Mouse (Mus musculus) neural tube, embryonic 15.5 days (tissue): ENCODE data around the gene 1110051M20Rik. TPM values are rescaled to one million over a fixed set of nuclear protein-coding genes. Genes with fewer than 3 reads are reported as not detected.

ENCODE experiments used
- ATAC-seq: fragments of 200-750 bp; cut with Nextera tagmentation; 2 replicates; pipeline ENCODE4 v1.8.0; 2017; ENCODE audit warnings: mild to moderate bottlenecking, moderate TSS enrichment, moderate library complexity; ENCODE audit not compliant: low FRiP score
- H3K27ac ChIP-seq: fragments of 300-500 bp; sonication (generic); replicated peaks from 2 replicates; pipeline ENCODE4 v1.5.1; 2015; ENCODE audit warnings: mild to moderate bottlenecking, inconsistent platforms
- H3K27me3 ChIP-seq: fragments of 300-500 bp; sonication (generic); replicated peaks from 2 replicates; pipeline ENCODE4 v1.6.1; 2015; ENCODE audit warnings: inconsistent platforms
- H3K36me3 ChIP-seq: fragments of 300-500 bp; sonication (generic); 2 replicates; pipeline ENCODE4 v1.6.1; 2015; ENCODE audit warnings: inconsistent platforms
- H3K4me1 ChIP-seq: fragments of 300-500 bp; sonication (generic); 2 replicates; pipeline ENCODE4 v1.6.1; 2015; ENCODE audit warnings: inconsistent platforms
- H3K4me2 ChIP-seq: fragments of 300-500 bp; sonication (generic); 2 replicates; pipeline ENCODE4 v1.6.1; 2015; ENCODE audit warnings: inconsistent platforms, mild to moderate bottlenecking, moderate library complexity
- H3K4me3 ChIP-seq: fragments of 300-500 bp; sonication (generic); replicated peaks from 2 replicates; pipeline ENCODE4 v1.5.1; 2015; ENCODE audit warnings: mild to moderate bottlenecking, inconsistent platforms
- H3K9ac ChIP-seq: fragments of 300-500 bp; sonication (generic); replicated peaks from 2 replicates; pipeline ENCODE4 v1.6.1; 2015; ENCODE audit warnings: mild to moderate bottlenecking, inconsistent platforms
- H3K9me3 ChIP-seq: fragments of 300-500 bp; sonication (generic); replicated peaks from 2 replicates; pipeline ENCODE4 v1.6.1; 2016; ENCODE audit warnings: inconsistent platforms
- WGBS: fragments of 180-500 bp; shearing (Covaris S2); methylation state at CpG from one replicate; pipeline ENCODE4 v1.1.7; 2015; ENCODE audit warnings: mixed read lengths; 5-methylcytosine and 5-hydroxymethylcytosine counted together
- polyA plus RNA-seq: library from polyadenylated mRNA; unstranded; fragments of >200 nt; fragmentation: Nextera tagmentation; extraction: Ambion mirVana; gene quantifications from 2 replicates; pipeline ENCODE4 v1.2.1, GENCODE M21; 2015

1110051M20Rik gene
- polyA plus RNA-seq, 1 experiment from 2014 or later: 141 TPM

- Histone ChIP-seq H3K27ac (peak overlapping the region; percentile 35; the same call in 1 of the 2 replicates), H3K4me3 (no peak overlapping the region), H3K36me3 (no peaks in the 10 kb centered on the region), H3K4me1 (peaks cover 37% of the 10 kb centered on the region), H3K27me3 (no peaks in the 10 kb centered on the region), H3K4me2 (no peak overlapping the region), H3K9ac (no peak overlapping the region), H3K9me3 (no peaks in the 10 kb centered on the region)
- no peak for ATAC-seq
- 33% methylated on average over 8 of the region's 8 CpGs for WGBS
Observed at GRCm38 (mm10) chr2:91329996-91330738, 114.3 kb downstream of the 1110051M20Rik start.

- H3K4me3 ChIP-seq: no peak overlapping the region
- H3K9ac ChIP-seq: no peak overlapping the region
- no peaks in the 10 kb centered on the region for H3K36me3 ChIP-seq
- H3K27ac ChIP-seq: peak overlapping the region; percentile 79
- 95% methylated on average over 3 of the region's 3 CpGs for WGBS
- no peak overlapping the region for H3K4me2 ChIP-seq
- H3K9me3 ChIP-seq: no peaks in the 10 kb centered on the region
- peaks cover 48% of the 10 kb centered on the region for H3K4me1 ChIP-seq
- no peaks in the 10 kb centered on the region for H3K27me3 ChIP-seq
- no peak for ATAC-seq
Observed at GRCm38 (mm10) chr2:91328729-91329125, 115.8 kb downstream of the 1110051M20Rik start.

- Histone ChIP-seq H3K27me3 (no peaks in the 10 kb centered on the region), H3K4me3 (no peak overlapping the region), H3K27ac (peak overlapping the region; percentile 79), H3K9me3 (no peaks in the 10 kb centered on the region), H3K36me3 (no peaks in the 10 kb centered on the region), H3K4me2 (0 out of 2 replicates have a peak overlapping the region, but pooled peaks have one; percentile 5), H3K4me1 (peaks cover 48% of the 10 kb centered on the region), H3K9ac (no peak overlapping the region)
- ATAC-seq: peak; percentile 78
- 27% methylated on average over 12 of the region's 12 CpGs for WGBS
Observed at GRCm38 (mm10) chr2:91327968-91328728, 116.4 kb downstream of the 1110051M20Rik start.

DNA sequence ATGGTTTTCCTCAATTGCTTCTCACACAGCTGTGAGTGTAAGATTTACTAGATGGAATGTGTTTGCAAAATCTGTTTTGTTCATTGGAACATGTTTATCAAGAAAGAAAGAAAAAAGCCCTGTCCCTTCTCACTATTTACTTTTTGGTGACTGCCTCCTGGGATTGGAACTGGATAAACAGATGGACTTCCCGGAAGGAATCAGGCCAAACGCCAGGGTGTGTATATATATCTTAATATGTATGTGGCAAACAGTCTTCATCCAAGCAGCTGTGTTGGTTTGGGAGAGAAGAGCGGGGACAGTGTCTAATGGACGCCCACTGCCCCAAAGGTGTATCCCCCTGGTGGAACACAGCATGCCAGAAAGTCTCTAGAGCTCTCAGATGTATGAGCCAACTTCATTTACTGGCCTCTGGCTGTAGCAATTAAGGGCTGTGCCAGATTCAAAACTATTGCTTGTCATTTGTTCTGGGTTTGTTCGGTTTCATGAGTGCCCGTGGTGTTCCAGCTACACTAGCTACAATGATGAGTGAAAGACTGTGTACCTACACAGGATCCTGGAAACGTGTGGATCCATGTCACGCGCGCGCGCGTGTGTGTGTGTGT is 117.7 kb downstream of the 1110051M20Rik start:
- peak overlapping the region; percentile 43; the same call in 1 of the 2 replicates for H3K27ac ChIP-seq
- no peak overlapping the region for H3K9ac ChIP-seq
- peaks cover 48% of the 10 kb centered on the region for H3K4me1 ChIP-seq
- no peaks in the 10 kb centered on the region for H3K9me3 ChIP-seq
- ATAC-seq: no peak
- H3K36me3 ChIP-seq: no peaks in the 10 kb centered on the region
- no peak overlapping the region for H3K4me2 ChIP-seq
- H3K27me3 ChIP-seq: no peaks in the 10 kb centered on the region
- WGBS: 81% methylated on average over 13 of the region's 13 CpGs
- no peak overlapping the region for H3K4me3 ChIP-seq

- ATAC-seq: peak; percentile 33; the same call in 1 of the 2 replicates
- Histone ChIP-seq H3K4me1 (peaks cover 39% of the 10 kb centered on the region), H3K9ac (no peak overlapping the region), H3K27me3 (no peaks in the 10 kb centered on the region), H3K9me3 (no peaks in the 10 kb centered on the region), H3K27ac (peak overlapping the region; percentile 74), H3K4me3 (no peak overlapping the region), H3K4me2 (peak overlapping the region; percentile 11; the same call in 1 of the 2 replicates), H3K36me3 (no peaks in the 10 kb centered on the region)
- WGBS: 34% methylated on average over 15 of the region's 15 CpGs
Observed at GRCm38 (mm10) chr2:91324761-91325421, 119.6 kb downstream of the 1110051M20Rik start.

- no peak overlapping the region for H3K9ac ChIP-seq
- H3K36me3 ChIP-seq: no peaks in the 10 kb centered on the region
- H3K27ac ChIP-seq: peak overlapping the region; percentile 74
- H3K4me3 ChIP-seq: no peak overlapping the region
- ATAC-seq: no peak
- no peaks in the 10 kb centered on the region for H3K9me3 ChIP-seq
- peaks cover 34% of the 10 kb centered on the region for H3K4me1 ChIP-seq
- WGBS: 33% methylated on average over 1 of the region's 1 CpGs
- no peak overlapping the region for H3K4me2 ChIP-seq
- no peaks in the 10 kb centered on the region for H3K27me3 ChIP-seq
Observed at GRCm38 (mm10) chr2:91324346-91324745, 120.2 kb downstream of the 1110051M20Rik start.

- H3K4me1 ChIP-seq: peaks cover 20% of the 10 kb centered on the region
- H3K27me3 ChIP-seq: no peaks in the 10 kb centered on the region
- H3K4me2 ChIP-seq: no peak overlapping the region
- 62% methylated on average over 4 of the region's 4 CpGs for WGBS
- no peaks in the 10 kb centered on the region for H3K9me3 ChIP-seq
- no peaks in the 10 kb centered on the region for H3K36me3 ChIP-seq
- ATAC-seq: no peak
- no peak overlapping the region for H3K27ac ChIP-seq
- no peak overlapping the region for H3K9ac ChIP-seq
- no peak overlapping the region for H3K4me3 ChIP-seq
Observed at GRCm38 (mm10) chr2:91322490-91322889, 122.0 kb downstream of the 1110051M20Rik start.

- WGBS: 57% methylated on average over 2 of the region's 2 CpGs
- no peak overlapping the region for H3K9ac ChIP-seq
Observed at GRCm38 (mm10) chr2:91321923-91322322, 122.6 kb downstream of the 1110051M20Rik start.

DNA sequence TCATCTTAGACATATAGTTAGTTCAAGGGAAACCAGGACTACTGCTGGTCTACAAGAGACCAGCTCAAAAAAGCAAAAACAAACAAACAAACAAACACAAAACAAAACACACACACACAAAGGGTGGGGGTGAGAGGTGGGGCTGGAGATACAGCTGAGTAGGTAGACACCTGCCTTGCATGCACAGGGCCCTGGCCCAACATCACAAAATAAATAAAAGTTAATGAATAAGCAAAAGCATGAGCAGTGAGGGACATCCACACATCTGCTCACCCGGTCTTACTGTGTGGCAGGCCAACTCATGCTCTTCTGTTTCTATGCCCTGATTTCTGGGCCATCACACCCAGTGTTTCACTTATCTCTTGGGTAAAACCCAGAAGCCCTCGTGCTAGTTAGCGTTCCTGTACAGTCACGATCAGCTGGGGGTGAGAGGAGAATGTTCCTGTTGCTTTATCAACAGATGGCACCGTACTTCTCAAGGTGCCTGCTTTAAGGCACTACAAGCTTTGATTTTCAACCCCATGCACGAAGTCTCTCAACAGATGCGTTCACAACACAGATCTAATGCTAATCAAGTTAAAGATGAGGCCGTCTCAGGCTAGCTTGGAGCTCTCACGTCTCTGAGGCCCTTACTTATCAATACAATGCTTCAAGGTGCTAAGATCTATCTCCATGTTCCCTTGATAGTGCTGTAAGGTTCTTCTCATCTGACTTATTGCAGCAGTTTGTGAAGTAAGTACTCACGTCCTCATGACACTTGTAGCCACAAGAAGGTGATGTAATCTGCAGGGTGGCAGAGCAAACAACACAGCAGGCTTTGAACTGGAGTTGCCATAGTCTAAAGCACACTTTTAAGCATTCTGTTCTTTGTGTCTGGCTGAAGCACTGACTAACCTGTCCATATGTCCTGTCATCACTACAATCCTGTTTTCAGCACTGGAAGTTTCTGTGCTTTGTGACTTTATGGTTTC is 123.7 kb downstream of the 1110051M20Rik start:
- WGBS: 88% methylated on average over 10 of the region's 10 CpGs
- ATAC-seq: no peak

More at GRCm38 (mm10) chr2:91321923-91322322, 122.6 kb downstream of the 1110051M20Rik start:
- H3K36me3 ChIP-seq: no peaks in the 10 kb centered on the region
- H3K4me1 ChIP-seq: peaks cover 15% of the 10 kb centered on the region
- no peak overlapping the region for H3K4me2 ChIP-seq
- H3K4me3 ChIP-seq: no peak overlapping the region
- no peaks in the 10 kb centered on the region for H3K9me3 ChIP-seq
- no peak overlapping the region for H3K27ac ChIP-seq
- ATAC-seq: no peak
- H3K27me3 ChIP-seq: no peaks in the 10 kb centered on the region

DNA sequence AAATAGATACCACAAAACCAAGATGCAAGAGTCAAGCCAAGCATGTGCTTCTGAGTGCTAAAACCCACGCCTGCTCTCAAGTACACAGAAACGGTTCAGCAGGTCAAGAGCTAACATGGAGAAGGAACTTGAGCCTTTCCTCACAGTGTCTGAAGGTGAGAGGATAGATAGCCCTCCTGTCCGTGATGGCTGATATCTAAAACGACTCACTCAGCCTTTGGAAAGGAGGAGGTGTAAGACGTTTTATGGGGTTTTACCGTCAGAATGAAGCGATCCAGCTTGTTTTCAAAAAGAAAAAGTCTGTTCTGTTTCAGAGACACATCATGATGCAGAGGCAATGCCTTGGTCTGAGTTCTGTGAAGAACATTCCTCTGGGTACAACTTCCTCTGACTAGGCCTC is 130.3 kb downstream of the 1110051M20Rik start:
- ATAC-seq: no peak
- WGBS: 91% methylated on average over 7 of the region's 7 CpGs
- Histone ChIP-seq H3K4me3 (no peak overlapping the region), H3K9me3 (no peaks in the 10 kb centered on the region), H3K4me2 (no peak overlapping the region), H3K4me1 (peaks cover 4% of the 10 kb centered on the region; the same call in 1 of the 2 replicates), H3K27me3 (no peaks in the 10 kb centered on the region), H3K9ac (no peak overlapping the region), H3K27ac (no peak overlapping the region), H3K36me3 (0 out of 2 replicates have a peak, but pooled peaks cover 4% of the 10 kb centered on the region)

More for the DNA sequence above, 123.7 kb downstream of the 1110051M20Rik start:
- H3K27ac ChIP-seq: no peak overlapping the region
- no peak overlapping the region for H3K4me2 ChIP-seq
- H3K9ac ChIP-seq: no peak overlapping the region
- H3K36me3 ChIP-seq: 0 out of 2 replicates have a peak, but pooled peaks cover 4% of the 10 kb centered on the region
- peaks cover 13% of the 10 kb centered on the region; the same call in 1 of the 2 replicates for H3K4me1 ChIP-seq
- H3K4me3 ChIP-seq: no peak overlapping the region
- no peaks in the 10 kb centered on the region for H3K27me3 ChIP-seq
- no peaks in the 10 kb centered on the region for H3K9me3 ChIP-seq
